Mouse (Mus musculus): ENCODE data around the gene Atp5j2. TPM values are rescaled to one million over a fixed set of nuclear protein-coding genes. Genes with fewer than 3 reads are reported as not detected.

Atp5j2 gene
- polyA plus RNA-seq, 1 experiment from 2014 or later: 654 TPM

- Histone ChIP-seq H3K9ac (replicated peaks; ENCODE audit: low read depth, low read length) (no peak overlapping the region), H3K27ac (ENCODE audit: low read length) (no peak overlapping the region), H3K4me1 (ENCODE audit: control insufficient read depth, insufficient read depth, low read length) (peaks cover 11% of the 10 kb centered on the region; the same call in 1 of the 2 replicates), H3K4me2 (replicated peaks; ENCODE audit: low read depth, low read length) (no peak overlapping the region), H3K27me3 (ENCODE audit: control insufficient read depth, insufficient read depth, low read length) (no peaks in the 10 kb centered on the region), H3K36me3 (ENCODE audit: control insufficient read depth, insufficient read depth, low read length) (peaks cover 18% of the 10 kb centered on the region), H3K9me3 (ENCODE audit: control insufficient read depth, low read depth, low read length) (no peaks in the 10 kb centered on the region), H3K4me3 (ENCODE audit: low read depth, low read length) (no peak overlapping the region)
- WGBS: 51% methylated on average over 3 of the region's 3 CpGs
- no peak for ATAC-seq (ENCODE audit: insufficient number of reproducible peaks, insufficient read depth, low FRiP score, low read depth)
These were observed 27.2 kb downstream of the Atp5j2 start for GRCm38 (mm10) chr5:145164710-145165109.

- ATAC-seq (ENCODE audit: insufficient number of reproducible peaks, insufficient read depth, low FRiP score, low read depth): no peak
- WGBS: 94% methylated on average over 14 of the region's 14 CpGs
These were observed 30.5 kb downstream of the Atp5j2 start for GRCm38 (mm10) chr5:145161361-145161760.

GRCm38 (mm10) chr5:145152690-145153089 lies 39.2 kb downstream of the Atp5j2 start:
- Histone ChIP-seq H3K4me1 (ENCODE audit: control insufficient read depth, insufficient read depth, low read length) (no peaks in the 10 kb centered on the region), H3K9me3 (ENCODE audit: control insufficient read depth, low read depth, low read length) (no peaks in the 10 kb centered on the region), H3K4me2 (replicated peaks; ENCODE audit: low read depth, low read length) (no peak overlapping the region), H3K9ac (replicated peaks; ENCODE audit: low read depth, low read length) (no peak overlapping the region), H3K36me3 (ENCODE audit: control insufficient read depth, insufficient read depth, low read length) (peaks cover 51% of the 10 kb centered on the region), H3K27me3 (ENCODE audit: control insufficient read depth, insufficient read depth, low read length) (no peaks in the 10 kb centered on the region), H3K27ac (ENCODE audit: low read length) (no peak overlapping the region), H3K4me3 (ENCODE audit: low read depth, low read length) (no peak overlapping the region)
- WGBS: 91% methylated on average over 5 of the region's 5 CpGs
- no peak for ATAC-seq (ENCODE audit: insufficient number of reproducible peaks, insufficient read depth, low FRiP score, low read depth)

More at GRCm38 (mm10) chr5:145161361-145161760, 30.5 kb downstream of the Atp5j2 start:
- Histone ChIP-seq H3K9me3 (ENCODE audit: control insufficient read depth, low read depth, low read length) (no peaks in the 10 kb centered on the region), H3K4me3 (ENCODE audit: low read depth, low read length) (no peak overlapping the region), H3K9ac (replicated peaks; ENCODE audit: low read depth, low read length) (no peak overlapping the region), H3K27me3 (ENCODE audit: control insufficient read depth, insufficient read depth, low read length) (no peaks in the 10 kb centered on the region), H3K4me1 (ENCODE audit: control insufficient read depth, insufficient read depth, low read length) (no peaks in the 10 kb centered on the region), H3K4me2 (replicated peaks; ENCODE audit: low read depth, low read length) (no peak overlapping the region), H3K27ac (ENCODE audit: low read length) (no peak overlapping the region), H3K36me3 (ENCODE audit: control insufficient read depth, insufficient read depth, low read length) (peaks cover 33% of the 10 kb centered on the region)

DNA sequence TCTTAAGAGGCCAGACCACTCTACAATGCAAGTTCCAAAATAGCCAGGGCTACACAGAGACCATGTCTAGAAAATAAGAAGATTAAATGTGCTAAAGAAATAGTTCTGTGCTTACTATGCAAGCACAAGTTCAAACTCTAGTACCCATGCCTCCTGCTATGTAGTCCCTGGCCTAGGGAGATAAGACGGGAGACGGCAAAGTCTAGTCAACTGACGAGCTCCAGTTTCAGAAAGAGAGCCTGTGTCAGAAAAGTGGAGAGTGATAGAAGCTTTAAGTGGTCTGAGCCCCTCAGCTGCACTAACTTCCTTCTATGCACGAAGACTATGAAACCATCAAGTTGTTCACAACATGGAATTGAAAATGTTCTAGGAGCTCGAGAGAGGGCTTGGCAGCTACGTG lies 42.6 kb downstream of the Atp5j2 start:
- Histone ChIP-seq H3K9ac (replicated peaks; ENCODE audit: low read depth, low read length) (no peak overlapping the region), H3K9me3 (ENCODE audit: control insufficient read depth, low read depth, low read length) (no peaks in the 10 kb centered on the region), H3K4me2 (replicated peaks; ENCODE audit: low read depth, low read length) (no peak overlapping the region), H3K4me1 (ENCODE audit: control insufficient read depth, insufficient read depth, low read length) (no peaks in the 10 kb centered on the region), H3K27me3 (ENCODE audit: control insufficient read depth, insufficient read depth, low read length) (no peaks in the 10 kb centered on the region), H3K36me3 (ENCODE audit: control insufficient read depth, insufficient read depth, low read length) (peaks cover 64% of the 10 kb centered on the region), H3K4me3 (ENCODE audit: low read depth, low read length) (no peak overlapping the region), H3K27ac (ENCODE audit: low read length) (no peak overlapping the region)
- 90% methylated on average over 6 of the region's 6 CpGs for WGBS
- no peak for ATAC-seq (ENCODE audit: insufficient number of reproducible peaks, insufficient read depth, low FRiP score, low read depth)

- Histone ChIP-seq H3K9ac (replicated peaks; ENCODE audit: low read depth, low read length) (no peak overlapping the region), H3K27me3 (ENCODE audit: control insufficient read depth, insufficient read depth, low read length) (no peaks in the 10 kb centered on the region), H3K9me3 (ENCODE audit: control insufficient read depth, low read depth, low read length) (no peaks in the 10 kb centered on the region), H3K4me3 (ENCODE audit: low read depth, low read length) (no peak overlapping the region), H3K4me2 (replicated peaks; ENCODE audit: low read depth, low read length) (no peak overlapping the region), H3K4me1 (ENCODE audit: control insufficient read depth, insufficient read depth, low read length) (no peaks in the 10 kb centered on the region), H3K36me3 (ENCODE audit: control insufficient read depth, insufficient read depth, low read length) (peaks cover 67% of the 10 kb centered on the region), H3K27ac (ENCODE audit: low read length) (no peak overlapping the region)
- 91% methylated on average over 5 of the region's 5 CpGs for WGBS
- no peak for ATAC-seq (ENCODE audit: insufficient number of reproducible peaks, insufficient read depth, low FRiP score, low read depth)
These were observed 44.1 kb downstream of the Atp5j2 start for GRCm38 (mm10) chr5:145147748-145148147.

GRCm38 (mm10) chr5:145140611-145141010 lies 51.3 kb downstream of the Atp5j2 start:
- no peak for ATAC-seq (ENCODE audit: insufficient number of reproducible peaks, insufficient read depth, low FRiP score, low read depth)
- Histone ChIP-seq H3K36me3 (ENCODE audit: control insufficient read depth, insufficient read depth, low read length) (peaks cover 47% of the 10 kb centered on the region), H3K9ac (replicated peaks; ENCODE audit: low read depth, low read length) (peak overlapping the region; percentile 81), H3K9me3 (ENCODE audit: control insufficient read depth, low read depth, low read length) (no peaks in the 10 kb centered on the region), H3K4me2 (replicated peaks; ENCODE audit: low read depth, low read length) (peak overlapping the region; percentile 71), H3K4me3 (ENCODE audit: low read depth, low read length) (peak overlapping the region; percentile 99), H3K27ac (ENCODE audit: low read length) (peak overlapping the region; percentile 79), H3K4me1 (ENCODE audit: control insufficient read depth, insufficient read depth, low read length) (peaks cover 17% of the 10 kb centered on the region; the same call in 1 of the 2 replicates), H3K27me3 (ENCODE audit: control insufficient read depth, insufficient read depth, low read length) (no peaks in the 10 kb centered on the region)
- WGBS: under 1% methylated on average over 18 of the region's 18 CpGs

GRCm38 (mm10) chr5:145139571-145140519 lies 52.0 kb downstream of the Atp5j2 start, which contains the start of the genes Pdap1 and Bud31:
Pdap1 (minus strand) TSS chr5:145140238.
Bud31 (plus strand) TSS chr5:145140362.
- Histone ChIP-seq H3K4me3 (ENCODE audit: low read depth, low read length) (peak within 1 kb of the TSS; percentile 99), H3K4me2 (replicated peaks; ENCODE audit: low read depth, low read length) (peak within 1 kb of the TSS; percentile 71), H3K27me3 (ENCODE audit: control insufficient read depth, insufficient read depth, low read length) (no peaks in the 10 kb centered on the region), H3K36me3 (ENCODE audit: control insufficient read depth, insufficient read depth, low read length) (peaks cover 49% of the 10 kb centered on the region), H3K27ac (ENCODE audit: low read length) (peak within 1 kb of the TSS; percentile 79), H3K9ac (replicated peaks; ENCODE audit: low read depth, low read length) (peak within 1 kb of the TSS; percentile 81), H3K9me3 (ENCODE audit: control insufficient read depth, low read depth, low read length) (no peaks in the 10 kb centered on the region), H3K4me1 (ENCODE audit: control insufficient read depth, insufficient read depth, low read length) (peaks cover 17% of the 10 kb centered on the region; the same call in 1 of the 2 replicates)
- under 1% methylated on average over 84 of the region's 84 CpGs for WGBS
- peak; percentile 91 for ATAC-seq (ENCODE audit: insufficient number of reproducible peaks, insufficient read depth, low FRiP score, low read depth)

GRCm38 (mm10) chr5:145138836-145139235 lies 53.0 kb downstream of the Atp5j2 start:
- Histone ChIP-seq H3K4me2 (replicated peaks; ENCODE audit: low read depth, low read length) (peak overlapping the region; percentile 62), H3K36me3 (ENCODE audit: control insufficient read depth, insufficient read depth, low read length) (peaks cover 54% of the 10 kb centered on the region)
- ATAC-seq (ENCODE audit: insufficient number of reproducible peaks, insufficient read depth, low FRiP score, low read depth): no peak

More at GRCm38 (mm10) chr5:145138836-145139235, 53.0 kb downstream of the Atp5j2 start:
- Histone ChIP-seq H3K4me3 (ENCODE audit: low read depth, low read length) (peak overlapping the region; percentile 99), H3K27me3 (ENCODE audit: control insufficient read depth, insufficient read depth, low read length) (no peaks in the 10 kb centered on the region), H3K9ac (replicated peaks; ENCODE audit: low read depth, low read length) (peak overlapping the region; percentile 81), H3K27ac (ENCODE audit: low read length) (peak overlapping the region; percentile 79; the same call in 1 of the 2 replicates), H3K4me1 (ENCODE audit: control insufficient read depth, insufficient read depth, low read length) (peaks cover 17% of the 10 kb centered on the region; the same call in 1 of the 2 replicates), H3K9me3 (ENCODE audit: control insufficient read depth, low read depth, low read length) (no peaks in the 10 kb centered on the region)
- 5% methylated on average over 6 of the region's 6 CpGs for WGBS

Data from stomach, embryonic 14.5 days (tissue).